Mouse (Mus musculus) ES-Bruce4 (cell line): ENCODE data around the gene Rpl24.

Experiments used
- CTCF ChIP-seq: IDR thresholded peaks from one replicate; pipeline ENCODE4 v1.8.1; 2011; ENCODE audit warnings: low read depth, low read length
- POLR2A ChIP-seq: IDR thresholded peaks from one replicate; pipeline ENCODE4 v1.8.1; 2011; ENCODE audit warnings: low read length; ENCODE audit not compliant: insufficient read depth

DNA sequence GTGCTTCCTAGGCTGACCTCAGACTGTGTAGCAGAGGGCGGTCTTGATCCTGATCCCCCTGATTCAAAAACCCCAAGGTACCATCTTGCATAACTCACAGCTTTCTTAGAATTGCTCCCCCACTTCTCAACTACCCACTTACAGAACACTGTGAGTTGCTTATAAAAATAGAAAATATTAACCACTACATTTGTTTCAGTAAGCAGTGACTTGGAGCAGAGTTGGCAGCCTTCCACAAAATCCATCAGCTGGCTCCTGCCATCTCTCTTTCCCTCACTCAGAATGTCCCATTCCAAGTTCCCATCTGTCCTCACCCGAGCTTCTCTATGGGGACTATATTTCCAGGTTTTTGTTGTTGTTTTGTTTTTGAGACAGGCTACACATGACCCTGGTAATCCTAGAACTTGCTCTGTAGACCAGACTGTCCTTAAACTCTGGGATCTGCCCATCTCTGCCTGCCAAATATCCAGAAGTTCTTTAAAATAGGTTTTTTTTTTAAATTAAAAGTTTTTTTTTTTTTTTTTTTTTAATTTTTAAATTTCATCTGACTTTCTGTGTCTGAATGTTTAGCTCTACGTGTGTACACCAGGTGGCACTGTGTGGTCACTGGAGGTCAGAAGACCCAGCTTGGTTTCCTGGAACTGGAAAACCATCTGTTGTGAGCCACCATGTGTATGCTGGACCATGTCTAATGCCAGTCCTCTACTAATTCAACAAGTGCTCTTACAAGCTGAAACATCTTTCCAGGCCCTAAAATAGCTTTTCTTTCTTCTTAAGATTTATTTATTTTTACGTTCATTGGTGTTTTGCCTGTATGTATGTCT lies 1.7 kb upstream of the Rpl24 start:
- TF ChIP-seq POLR2A (no peak), CTCF (peak; percentile 34)
